Mouse (Mus musculus) heart, adult 2 months (tissue): Measurements from ENCODE around the gene Napepld. TPM values are rescaled to one million over a fixed set of nuclear protein-coding genes. Genes with fewer than 3 reads are reported as not detected.

Experiments
- DNase-seq, 2 experiments: peaks; one replicate each; pipeline ENCODE4 v3.0.0; 2021
- H3K27ac ChIP-seq: fragments of 200-600 bp; 2 replicates; pipeline ENCODE4 v1.8.1; 2022
- H3K27me3 ChIP-seq: fragments of 200-500 bp; 2 replicates; pipeline ENCODE4 v1.6.1; 2012; ENCODE audit warnings: mild to moderate bottlenecking, low read length, inconsistent platforms, mixed read lengths; ENCODE audit not compliant: control insufficient read depth, insufficient read depth
- H3K36me3 ChIP-seq: fragments of 200-500 bp; 2 replicates; pipeline ENCODE4 v1.6.1; 2012; ENCODE audit warnings: low read length, inconsistent platforms; ENCODE audit not compliant: control insufficient read depth, insufficient read depth
- H3K4me1 ChIP-seq: fragments of 200-500 bp; 2 replicates; pipeline ENCODE4 v1.6.1; 2011; ENCODE audit warnings: low read length; ENCODE audit not compliant: control insufficient read depth, insufficient read depth
- H3K4me3 ChIP-seq: fragments of 200-600 bp; 2 replicates; pipeline ENCODE4 v1.8.1; 2022
- H3K79me2 ChIP-seq: fragments of 200-500 bp; replicated peaks from 2 replicates; pipeline ENCODE4 v1.6.1; 2012; ENCODE audit warnings: mild to moderate bottlenecking, inconsistent platforms, low read length, moderate library complexity, mixed read lengths; ENCODE audit not compliant: control insufficient read depth, insufficient read depth
- H3K9ac ChIP-seq: fragments of 200-500 bp; 2 replicates; pipeline ENCODE4 v1.6.1; 2012; ENCODE audit warnings: low read depth, mild to moderate bottlenecking, control low read depth, inconsistent platforms, low read length, mixed read lengths
- CTCF ChIP-seq: fragments of 200-600 bp; IDR thresholded peaks from 2 replicates; pipeline ENCODE4 v1.8.1; 2022; ENCODE audit warnings: antibody characterized with exemption, mild to moderate bottlenecking, moderate library complexity
- EP300 ChIP-seq: fragments of 200-500 bp; IDR thresholded peaks from 2 replicates; pipeline ENCODE4 v1.6.1; 2011; ENCODE audit warnings: low read depth, low read length, control low read depth; ENCODE audit not compliant: insufficient read depth
- POLR2A ChIP-seq: fragments of 200-500 bp; IDR thresholded peaks from 2 replicates; pipeline ENCODE4 v1.6.1; 2011; ENCODE audit warnings: mild to moderate bottlenecking, low read depth, low read length, control low read depth; ENCODE audit not compliant: insufficient read depth
- WGBS: fragments of 180-500 bp; shearing (Covaris S2); methylation state at CpG from one replicate; pipeline ENCODE4 v1.1.7; 2018; 5-methylcytosine and 5-hydroxymethylcytosine counted together
- intact Hi-C: fragments of 180-260 bp; cut with DNase I; formaldehyde crosslinking; loops from one replicate; pipeline ENCODE4 v1.15.1; 2025
- polyA plus RNA-seq: library from polyadenylated mRNA; depleted of rRNA; stranded (reverse); fragments of >200 nt; gene quantifications from 2 replicates; pipeline ENCODE4 v1.2.3, GENCODE M21; 2012
- total RNA-seq, 2 experiments: library from RNA; stranded (reverse); gene quantifications; 2 replicates each; pipeline ENCODE4 v1.2.3; 2021

Gene Napepld
- total and polyA plus RNA-seq, 3 experiments = 2.4 to 5.9 (median 5.4) TPM

GRCm38 (mm10) chr5:21645439-21646132 lies 55.6 kb downstream of the Napepld start, which contains the start of the genes Fbxl13 and Armc10:
Gene Fbxl13, minus strand, starts transcription at chr5:21645634.
Gene Armc10, plus strand, starts transcription at chr5:21645813.
- Histone ChIP-seq H3K9ac (peak within 1 kb of the TSS; percentile 91), H3K27me3 (no peaks in the 10 kb centered on the region), H3K79me2 (no peaks in the 10 kb centered on the region), H3K4me1 (peaks cover 2% of the 10 kb centered on the region), H3K27ac (peak within 1 kb of the TSS; percentile 65), H3K36me3 (no peaks in the 10 kb centered on the region), H3K4me3 (peak within 1 kb of the TSS; percentile 74)
- under 1% methylated on average over 35 of the region's 40 CpGs for WGBS
- DNase-seq = peak; percentile 86 to 90
- intact Hi-C loops = loop anchor here (5.0 to 10.0 kb wide), 3 partner anchors 57 to 761 kb away; partner anchors contain the start of genes Dnajc2, Napepld, Phtf2 and Psmc2
- TF ChIP-seq POLR2A (peak; percentile 67), EP300 (0 out of 2 replicates have a peak, but pooled peaks have one; percentile 9), CTCF (no peak)

- peak; percentile 33; the same call in 1 of the 2 replicates for TF ChIP-seq CTCF
- no peak for TF ChIP-seq EP300
- DNase-seq = no peak
- intact Hi-C loops = loop anchor here (5.0 to 10.0 kb wide), 3 partner anchors 57 to 760 kb away; partner anchors contain the start of genes Dnajc2, Napepld, Phtf2 and Psmc2
- H3K27ac ChIP-seq = no peak overlapping the region
- H3K4me3 ChIP-seq = peak overlapping the region; percentile 49
- 19% methylated on average over 14 of the region's 14 CpGs for WGBS
- peaks cover 2% of the 10 kb centered on the region for H3K4me1 ChIP-seq
- H3K36me3 ChIP-seq = no peaks in the 10 kb centered on the region
- no peaks in the 10 kb centered on the region for H3K79me2 ChIP-seq
- no peak overlapping the region for H3K9ac ChIP-seq
- H3K27me3 ChIP-seq = no peaks in the 10 kb centered on the region
These were observed 56.2 kb downstream of the Napepld start for GRCm38 (mm10) chr5:21644891-21645438.

- intact Hi-C loops = loop anchor here (10.0 kb wide), 1 partner anchor 759 kb away; the partner anchor contains the start of genes Phtf2 and Tmem60
- no peaks in the 10 kb centered on the region for H3K36me3 ChIP-seq
- 43% methylated on average over 1 of the region's 1 CpGs for WGBS
- no peak for TF ChIP-seq EP300
- no peak for TF ChIP-seq POLR2A
- TF ChIP-seq CTCF = no peak
- no peaks in the 10 kb centered on the region for H3K27me3 ChIP-seq
- no peaks in the 10 kb centered on the region for H3K79me2 ChIP-seq
- H3K4me1 ChIP-seq = peaks cover 2% of the 10 kb centered on the region
- H3K27ac ChIP-seq = no peak overlapping the region
- no peak overlapping the region for H3K9ac ChIP-seq
- no peak for DNase-seq
- H3K4me3 ChIP-seq = no peak overlapping the region
These were observed 57.6 kb downstream of the Napepld start for GRCm38 (mm10) chr5:21643606-21644005.

- Histone ChIP-seq H3K9ac (no peak overlapping the region), H3K36me3 (no peaks in the 10 kb centered on the region), H3K4me3 (no peak overlapping the region), H3K4me1 (no peaks in the 10 kb centered on the region), H3K27ac (no peak overlapping the region), H3K27me3 (no peaks in the 10 kb centered on the region; the same call in 1 of the 2 replicates), H3K79me2 (no peaks in the 10 kb centered on the region)
- TF ChIP-seq CTCF = peak; percentile 86
- TF ChIP-seq POLR2A = no peak
- peak in 1 of 2 experiments; percentile 33 for DNase-seq
- intact Hi-C loops = loop anchor here (1.0 to 10.0 kb wide), 3 partner anchors 206 to 756 kb away; partner anchors contain the start of genes Phtf2 and Tmem60
- 0% methylated on average over 1 of the region's 1 CpGs for WGBS
These were observed 60.2 kb downstream of the Napepld start for GRCm38 (mm10) chr5:21640961-21641360.

DNA sequence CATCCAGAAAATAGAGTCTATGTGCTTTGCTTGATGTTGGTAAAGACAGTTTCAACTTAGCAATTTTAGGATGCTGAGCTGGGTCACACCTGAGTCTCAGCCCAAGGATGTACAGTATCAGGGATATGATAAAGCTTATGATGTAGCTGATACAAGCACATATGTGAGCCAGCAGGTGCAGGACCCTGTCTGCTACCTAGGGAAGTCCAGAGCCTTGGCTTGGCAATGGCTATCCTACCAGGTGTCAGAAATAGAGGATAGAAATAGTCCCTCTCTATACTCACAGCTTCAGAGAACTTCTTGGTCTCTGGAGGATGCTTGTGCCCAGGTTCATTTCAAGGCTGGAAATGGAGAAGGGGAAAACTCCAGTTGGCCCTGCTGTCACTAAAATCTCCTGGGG lies 75.3 kb downstream of the Napepld start:
- no peaks in the 10 kb centered on the region for H3K4me1 ChIP-seq
- intact Hi-C loops = no loop called here
- no peak overlapping the region for H3K27ac ChIP-seq
- no peaks in the 10 kb centered on the region for H3K79me2 ChIP-seq
- DNase-seq = no peak
- no peak overlapping the region for H3K9ac ChIP-seq
- no peaks in the 10 kb centered on the region for H3K36me3 ChIP-seq
- TF ChIP-seq POLR2A = no peak
- no peak for TF ChIP-seq CTCF
- TF ChIP-seq EP300 = no peak
- no peak overlapping the region for H3K4me3 ChIP-seq
- H3K27me3 ChIP-seq = no peaks in the 10 kb centered on the region
